Mouse (Mus musculus) kidney, embryonic 14.5 days (tissue): Measurements from ENCODE around the gene Pnrc1. TPM values are rescaled to one million over a fixed set of nuclear protein-coding genes. Genes with fewer than 3 reads are reported as not detected.

Source experiments
- ATAC-seq: fragments of 200-750 bp; cut with Nextera tagmentation; 2 replicates; pipeline ENCODE4 v1.8.0; 2017; ENCODE audit warnings: moderate number of reproducible peaks, mild to moderate bottlenecking, moderate TSS enrichment, moderate library complexity; ENCODE audit not compliant: low FRiP score, low TSS enrichment
- H3K27ac ChIP-seq: fragments of 300-500 bp; sonication (generic); 2 replicates; pipeline ENCODE4 v1.5.1; 2014; ENCODE audit warnings: low read depth, mild to moderate bottlenecking, low read length, moderate library complexity, mixed read lengths
- H3K27me3 ChIP-seq: fragments of 300-500 bp; sonication (generic); 2 replicates; pipeline ENCODE4 v1.6.1; 2014; ENCODE audit warnings: mild to moderate bottlenecking, low read length; ENCODE audit not compliant: control insufficient read depth, insufficient read depth
- H3K36me3 ChIP-seq: fragments of 300-500 bp; sonication (generic); 2 replicates; pipeline ENCODE4 v1.6.1; 2014; ENCODE audit warnings: low read length, mixed read lengths; ENCODE audit not compliant: control insufficient read depth, insufficient read depth
- H3K4me1 ChIP-seq: fragments of 300-500 bp; sonication (generic); 2 replicates; pipeline ENCODE4 v1.6.1; 2014; ENCODE audit warnings: low read length, mixed read lengths; ENCODE audit not compliant: control insufficient read depth, insufficient read depth
- H3K4me2 ChIP-seq: fragments of 300-500 bp; sonication (generic); replicated peaks from 2 replicates; pipeline ENCODE4 v1.6.1; 2014; ENCODE audit warnings: low read depth, mild to moderate bottlenecking, low read length
- H3K4me3 ChIP-seq: fragments of 300-500 bp; sonication (generic); 2 replicates; pipeline ENCODE4 v1.5.1; 2014; ENCODE audit warnings: mild to moderate bottlenecking, low read length
- H3K9ac ChIP-seq: fragments of 300-500 bp; sonication (generic); 2 replicates; pipeline ENCODE4 v1.6.1; 2014; ENCODE audit warnings: low read depth, mild to moderate bottlenecking, low read length, moderate library complexity
- H3K9me3 ChIP-seq: fragments of 300-500 bp; sonication (generic); 2 replicates; pipeline ENCODE4 v1.6.1; 2016; ENCODE audit warnings: low read length; ENCODE audit not compliant: control insufficient read depth
- WGBS: fragments of 180-500 bp; shearing (Covaris S2); extraction: QIAGEN DNeasy Blood & Tissue Kit; methylation state at CpG from one replicate; pipeline ENCODE4 v1.1.7; 2014; 5-methylcytosine and 5-hydroxymethylcytosine counted together
- polyA plus RNA-seq: library from polyadenylated mRNA; unstranded; fragments of >200 nt; fragmentation: Nextera tagmentation; extraction: Ambion mirVana; gene quantifications from 2 replicates; pipeline ENCODE4 v1.2.1, GENCODE M21; 2014

Gene Pnrc1
- polyA plus RNA-seq, 1 experiment from 2014 or later: 113 TPM

GRCm38 (mm10) chr4:33281891-33282685, 7.9 kb downstream of the Pnrc1 start:
- H3K27ac ChIP-seq: no peak overlapping the region
- H3K9me3 ChIP-seq: no peaks in the 10 kb centered on the region
- no peak overlapping the region for H3K9ac ChIP-seq
- H3K4me1 ChIP-seq: no peaks in the 10 kb centered on the region
- H3K4me2 ChIP-seq: no peak overlapping the region
- no peaks in the 10 kb centered on the region for H3K36me3 ChIP-seq
- H3K27me3 ChIP-seq: no peaks in the 10 kb centered on the region
- WGBS: 80% methylated on average over 3 of the region's 3 CpGs
- ATAC-seq: no peak
- no peak overlapping the region for H3K4me3 ChIP-seq

- no peaks in the 10 kb centered on the region for H3K9me3 ChIP-seq
- H3K27ac ChIP-seq: no peak overlapping the region
- no peak overlapping the region for H3K4me2 ChIP-seq
- no peak overlapping the region for H3K9ac ChIP-seq
- H3K4me1 ChIP-seq: 0 out of 2 replicates have a peak, but pooled peaks cover 3% of the 10 kb centered on the region
- ATAC-seq: no peak
- H3K4me3 ChIP-seq: no peak overlapping the region
- WGBS: 48% methylated on average over 3 of the region's 3 CpGs
- H3K36me3 ChIP-seq: no peaks in the 10 kb centered on the region
- H3K27me3 ChIP-seq: no peaks in the 10 kb centered on the region
Measured at GRCm38 (mm10) chr4:33273437-33273836, 16.5 kb downstream of the Pnrc1 start.

- Histone ChIP-seq H3K36me3 (no peaks in the 10 kb centered on the region), H3K27ac (no peak overlapping the region), H3K4me3 (no peak overlapping the region), H3K4me2 (no peak overlapping the region), H3K4me1 (0 out of 2 replicates have a peak, but pooled peaks cover 3% of the 10 kb centered on the region), H3K9ac (no peak overlapping the region), H3K9me3 (no peaks in the 10 kb centered on the region), H3K27me3 (no peaks in the 10 kb centered on the region)
- peak; percentile 79 for ATAC-seq
- 60% methylated on average over 11 of the region's 11 CpGs for WGBS
Measured at GRCm38 (mm10) chr4:33270386-33271314, 19.3 kb downstream of the Pnrc1 start.

- no peaks in the 10 kb centered on the region for H3K9me3 ChIP-seq
- no peak overlapping the region for H3K9ac ChIP-seq
- H3K4me3 ChIP-seq: no peak overlapping the region
- H3K4me1 ChIP-seq: no peaks in the 10 kb centered on the region
- no peak for ATAC-seq
- H3K4me2 ChIP-seq: no peak overlapping the region
- WGBS: 89% methylated on average over 11 of the region's 11 CpGs
- no peak overlapping the region for H3K27ac ChIP-seq
- H3K36me3 ChIP-seq: no peaks in the 10 kb centered on the region
- H3K27me3 ChIP-seq: no peaks in the 10 kb centered on the region
Measured at GRCm38 (mm10) chr4:33264979-33265726, 24.8 kb downstream of the Pnrc1 start.

- H3K4me1 ChIP-seq: no peaks in the 10 kb centered on the region
- no peak for ATAC-seq
- H3K4me3 ChIP-seq: no peak overlapping the region
- H3K27me3 ChIP-seq: no peaks in the 10 kb centered on the region
- 97% methylated on average over 1 of the region's 1 CpGs for WGBS
- no peaks in the 10 kb centered on the region for H3K9me3 ChIP-seq
- no peak overlapping the region for H3K9ac ChIP-seq
- H3K4me2 ChIP-seq: no peak overlapping the region
- no peak overlapping the region for H3K27ac ChIP-seq
- no peaks in the 10 kb centered on the region for H3K36me3 ChIP-seq
Measured at GRCm38 (mm10) chr4:33262897-33263296, 27.1 kb downstream of the Pnrc1 start.

- Histone ChIP-seq H3K9me3 (no peaks in the 10 kb centered on the region), H3K27ac (no peak overlapping the region), H3K36me3 (no peaks in the 10 kb centered on the region), H3K4me1 (no peaks in the 10 kb centered on the region), H3K27me3 (no peaks in the 10 kb centered on the region), H3K4me3 (no peak overlapping the region), H3K9ac (no peak overlapping the region), H3K4me2 (no peak overlapping the region)
- ATAC-seq: no peak
- 55% methylated on average over 7 of the region's 7 CpGs for WGBS
Measured at GRCm38 (mm10) chr4:33261311-33261753, 28.6 kb downstream of the Pnrc1 start.

- ATAC-seq: no peak
- Histone ChIP-seq H3K36me3 (no peaks in the 10 kb centered on the region), H3K27ac (no peak overlapping the region)
Measured at GRCm38 (mm10) chr4:33260311-33260710, 29.7 kb downstream of the Pnrc1 start.

GRCm38 (mm10) chr4:33257263-33257964, 32.5 kb downstream of the Pnrc1 start:
- no peaks in the 10 kb centered on the region for H3K36me3 ChIP-seq
- H3K27me3 ChIP-seq: no peaks in the 10 kb centered on the region
- H3K27ac ChIP-seq: no peak overlapping the region
- H3K4me1 ChIP-seq: no peaks in the 10 kb centered on the region
- 76% methylated on average over 11 of the region's 11 CpGs for WGBS
- H3K4me2 ChIP-seq: no peak overlapping the region
- H3K9ac ChIP-seq: no peak overlapping the region
- no peak for ATAC-seq
- H3K4me3 ChIP-seq: no peak overlapping the region
- no peaks in the 10 kb centered on the region for H3K9me3 ChIP-seq

More at GRCm38 (mm10) chr4:33260311-33260710, 29.7 kb downstream of the Pnrc1 start:
- Histone ChIP-seq H3K4me2 (no peak overlapping the region), H3K9me3 (no peaks in the 10 kb centered on the region), H3K9ac (no peak overlapping the region), H3K27me3 (no peaks in the 10 kb centered on the region), H3K4me3 (no peak overlapping the region), H3K4me1 (no peaks in the 10 kb centered on the region)
